Mouse (Mus musculus): ENCODE measurements at regions not wholly inside any gene's neighbourhood (a gene's known extent, or its start where the extent isn't known, plus 50 kb on each side); places are given as distances from the start of the nearest gene placed in this dataset.
A peak's percentile ranks its signal among the peaks of the same experiment; 100 is the strongest.

- peak; percentile 48 for DNase-seq
Observed at GRCm38 (mm10) chr4:75884371-75884770, 606.3 kb upstream of the Dmac1 start.

DNA sequence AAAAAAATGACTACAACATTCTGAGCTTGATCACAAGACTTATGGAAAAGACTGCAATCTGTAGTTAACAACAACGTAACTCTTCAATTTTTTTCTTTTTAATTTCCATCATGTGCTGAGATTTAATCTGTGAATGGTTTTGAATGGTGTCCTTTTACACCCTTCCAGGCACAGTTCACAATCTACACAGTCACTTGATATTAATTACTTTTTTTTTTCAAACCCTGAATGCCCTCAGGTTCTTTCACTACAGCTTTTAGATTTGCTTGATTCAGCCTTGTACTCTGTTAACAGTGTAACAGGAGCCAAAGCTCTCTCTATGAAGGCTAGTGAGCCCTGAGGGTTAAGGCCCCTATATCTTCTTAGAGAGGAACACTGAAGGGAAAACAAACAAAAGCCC is 591.7 kb upstream of the Dmac1 start:
- DNase-seq = no peak

- DNase-seq = no peak
Observed at GRCm38 (mm10) chr4:75861076-75861475, 583.0 kb upstream of the Dmac1 start.

GRCm38 (mm10) chr4:75857769-75858408 is 579.8 kb upstream of the Dmac1 start:
- no peak for DNase-seq

DNA sequence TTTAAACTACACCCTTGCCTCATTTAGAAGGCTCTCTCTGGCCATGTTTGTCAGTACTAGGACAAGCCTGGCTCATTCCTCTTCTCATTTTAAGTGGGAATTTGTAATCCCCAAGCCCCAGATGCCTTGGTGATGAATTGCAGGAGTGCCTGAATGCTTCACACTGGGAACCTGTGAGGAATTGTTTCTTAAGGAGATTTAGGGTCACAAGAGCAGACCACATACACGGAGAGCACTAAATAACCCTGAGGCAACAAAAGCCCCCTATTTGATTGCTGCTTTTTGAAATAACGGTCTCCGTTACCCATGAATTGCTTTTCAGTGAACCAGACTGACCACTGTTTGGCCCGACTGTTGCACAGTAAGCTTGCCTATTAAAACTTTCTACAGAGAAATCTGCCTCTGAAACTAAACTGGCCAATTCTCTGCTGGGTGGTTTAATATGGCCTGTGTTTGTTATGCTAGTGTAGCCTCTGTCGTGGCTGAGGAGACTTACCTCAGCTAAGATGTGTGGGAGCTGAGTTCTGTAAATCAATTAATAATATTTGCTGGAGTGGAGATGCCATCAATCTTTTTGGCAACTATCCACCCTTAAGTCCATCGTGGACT is 577.7 kb upstream of the Dmac1 start:
- DNase-seq = no peak

- DNase-seq = no peak
Observed at GRCm38 (mm10) chr4:75850343-75850742, 572.2 kb upstream of the Dmac1 start.

- no peak for DNase-seq
Observed at GRCm38 (mm10) chr4:75847675-75848385, 569.7 kb upstream of the Dmac1 start.

GRCm38 (mm10) chr4:75845021-75845420 is 566.9 kb upstream of the Dmac1 start:
- no peak for DNase-seq

DNA sequence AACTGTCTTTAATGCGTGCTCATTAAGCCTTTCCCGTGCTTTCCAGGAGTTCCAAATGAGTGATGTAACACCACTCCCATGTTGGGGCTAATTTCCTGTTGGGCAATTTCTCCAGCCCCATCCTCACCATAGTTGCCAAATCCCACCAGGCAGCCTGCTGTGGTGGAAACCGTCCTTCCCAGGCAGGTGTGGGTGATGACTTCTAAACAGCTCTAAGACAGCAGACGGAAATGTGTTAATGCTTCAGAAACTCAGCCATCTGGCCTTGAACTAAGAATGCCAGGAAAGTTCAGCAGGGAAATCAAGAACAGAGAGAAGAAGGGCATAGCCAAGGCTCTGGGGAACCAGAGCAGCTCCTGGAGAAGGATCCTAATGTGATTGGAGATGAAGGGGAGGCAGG is 560.5 kb upstream of the Dmac1 start:
- DNase-seq = peak; percentile 5

- DNase-seq = peak; percentile 39
Observed at GRCm38 (mm10) chr4:75827082-75827711, 549.1 kb upstream of the Dmac1 start.

GRCm38 (mm10) chr4:75819193-75819603 is 541.1 kb upstream of the Dmac1 start:
- DNase-seq = no peak

- no peak for DNase-seq
Observed at GRCm38 (mm10) chr4:75816026-75816425, 537.9 kb upstream of the Dmac1 start.

- no peak for DNase-seq
Observed at GRCm38 (mm10) chr4:75812266-75812665, 534.2 kb upstream of the Dmac1 start.

- no peak for DNase-seq
Observed at GRCm38 (mm10) chr4:75801870-75802269, 523.8 kb upstream of the Dmac1 start.

- DNase-seq = no peak
Observed at GRCm38 (mm10) chr4:75801156-75801555, 523.1 kb upstream of the Dmac1 start.

DNA sequence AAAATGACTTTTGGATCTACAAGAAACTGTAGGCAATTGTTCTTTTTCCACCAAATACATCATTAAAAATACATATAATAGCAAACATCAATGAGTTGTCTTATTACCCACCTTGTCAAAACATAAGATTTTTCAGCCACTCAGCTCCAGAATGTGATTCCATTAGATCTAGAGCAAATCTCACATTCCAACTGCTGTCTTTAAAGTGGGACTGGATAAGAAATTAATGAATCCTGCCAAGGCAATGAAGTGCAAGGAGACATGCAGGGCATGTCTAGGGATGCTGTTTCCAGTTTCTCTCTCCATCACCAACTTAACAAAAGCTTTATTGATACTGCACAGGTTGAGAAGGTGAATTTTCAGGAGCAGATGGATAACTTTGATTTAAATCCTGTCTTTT is 513.7 kb upstream of the Dmac1 start:
- no peak for DNase-seq

GRCm38 (mm10) chr4:75790920-75791589 is 513.0 kb upstream of the Dmac1 start:
- DNase-seq = no peak

DNA sequence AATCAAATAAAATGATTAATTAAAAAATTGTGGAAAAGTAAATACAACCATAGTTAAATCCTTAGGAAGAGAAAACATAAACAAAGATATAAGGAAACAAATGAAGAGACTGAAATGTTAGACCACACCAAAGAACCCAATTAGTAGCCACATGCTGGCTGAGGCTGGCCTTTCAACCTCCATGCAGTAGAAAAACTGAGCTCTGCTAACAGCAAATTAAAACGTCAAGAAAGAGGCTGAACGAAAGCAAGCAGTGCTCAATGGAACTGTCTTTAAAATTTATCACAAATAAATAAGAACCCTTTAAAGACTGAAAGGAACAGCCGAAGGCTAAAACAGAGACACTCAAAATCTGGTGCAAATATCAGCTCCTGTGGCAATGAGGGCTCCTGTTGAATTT is 509.3 kb upstream of the Dmac1 start:
- no peak for DNase-seq

DNA sequence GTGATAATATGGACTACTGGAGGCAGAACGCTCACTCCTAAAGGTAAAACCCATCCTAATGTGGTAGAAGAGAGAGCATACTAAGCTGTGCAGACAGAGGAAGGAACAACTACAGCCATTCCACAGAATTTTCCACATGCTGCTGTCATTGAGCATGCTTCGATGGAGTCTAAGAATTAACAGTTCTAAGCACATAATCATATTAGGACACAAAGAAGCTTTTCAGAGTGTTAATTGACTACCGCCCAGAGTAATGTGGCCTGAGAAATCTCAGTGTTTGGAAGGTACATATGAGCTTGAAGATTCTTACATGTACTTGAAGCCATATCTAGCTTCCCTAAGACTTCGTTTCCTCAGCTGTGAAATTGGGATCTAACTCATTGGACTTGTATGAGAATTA is 508.3 kb upstream of the Dmac1 start:
- no peak for DNase-seq

DNA sequence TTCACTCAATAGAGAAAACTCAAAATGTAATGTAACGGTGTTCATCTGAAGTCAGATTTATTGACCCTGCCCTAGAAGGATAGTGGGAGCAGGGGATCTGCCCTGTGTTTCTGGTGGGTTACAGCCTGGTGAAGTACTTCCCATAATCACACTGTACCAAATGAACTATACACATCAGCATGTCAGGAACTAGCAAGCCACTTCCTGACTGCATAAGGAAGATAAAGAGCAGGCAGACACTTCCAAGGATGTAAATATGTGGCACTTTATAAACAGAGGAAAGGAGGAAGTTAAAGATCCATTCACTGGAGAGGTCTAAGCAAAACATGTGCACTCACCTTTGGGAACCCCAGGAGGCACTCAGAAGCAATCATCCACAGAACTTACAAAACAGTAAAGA is 501.4 kb upstream of the Dmac1 start:
- DNase-seq = no peak

- no peak for DNase-seq
Observed at GRCm38 (mm10) chr4:75764141-75764540, 486.0 kb upstream of the Dmac1 start.

GRCm38 (mm10) chr4:75744605-75745004 is 466.5 kb upstream of the Dmac1 start:
- no peak for DNase-seq

DNA sequence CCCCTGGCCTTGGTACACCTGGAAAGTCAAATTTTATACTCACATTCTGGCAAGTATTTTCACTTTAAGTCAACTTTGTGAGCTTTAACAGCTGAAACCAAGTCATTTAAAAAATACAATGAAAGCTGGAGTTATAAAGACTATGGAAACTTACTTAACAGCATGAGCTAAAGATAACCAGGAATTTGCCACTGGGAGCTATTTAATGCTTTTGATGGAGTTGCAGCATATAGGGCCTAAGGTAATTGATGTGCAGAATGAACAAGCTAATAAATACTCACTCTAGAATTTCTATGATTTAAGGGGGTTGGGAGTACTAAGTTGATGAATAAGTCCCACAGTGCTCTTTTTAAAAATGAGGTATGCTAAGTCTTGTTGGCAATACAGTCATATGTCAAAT is 463.5 kb upstream of the Dmac1 start:
- no peak for DNase-seq

Data from cerebellum, adult 9-10 months (tissue).